Mouse (Mus musculus) myocyte (in vitro differentiated cells): ENCODE data around the gene Wdr6.

Experiments
- MYOD1 ChIP-seq, 3 experiments: IDR thresholded peaks; one replicate each; pipeline ENCODE4 v1.6.1; 2011; ENCODE audit warnings: control low read depth in 2 of 3, low read depth in 2 of 3, mild to moderate bottlenecking in 2 of 3, moderate library complexity in 1 of 3; ENCODE audit not compliant: insufficient read length in 2 of 3, control insufficient read depth in 1 of 3
- POLR2A ChIP-seq: IDR thresholded peaks from one replicate; pipeline ENCODE4 v1.6.1; 2011; ENCODE audit warnings: low read depth, mild to moderate bottlenecking, control low read depth, moderate library complexity; ENCODE audit not compliant: insufficient read length
- USF1 ChIP-seq: IDR thresholded peaks from one replicate; pipeline ENCODE4 v1.6.1; 2011; ENCODE audit warnings: low read depth, mild to moderate bottlenecking, control low read depth, moderate library complexity

DNA sequence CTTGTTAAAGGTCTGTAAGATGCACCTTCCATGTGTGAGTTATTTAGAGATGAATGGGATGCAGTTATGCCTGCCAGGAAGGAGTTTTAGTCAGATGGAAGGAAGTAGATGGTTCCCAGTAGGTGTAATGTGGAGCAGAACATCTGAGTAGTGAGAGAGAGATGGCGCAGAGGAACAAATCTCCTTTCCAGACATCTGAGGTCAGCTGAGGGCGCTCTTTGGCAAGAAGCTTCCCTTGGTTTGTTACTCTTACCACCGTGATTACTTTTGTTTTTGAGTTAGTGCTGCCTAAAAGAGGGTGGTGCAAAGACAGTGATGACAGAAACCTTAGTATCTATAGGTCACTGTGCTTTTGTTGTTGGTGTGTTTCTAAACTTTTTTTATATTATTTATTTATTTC is 53.1 kb downstream of the Wdr6 start:
- TF ChIP-seq MYOD1 (IDR thresholded peaks at IDR 0.05; ENCODE audit: control insufficient read depth in 1 of 3, insufficient read length in 2 of 3, low read depth in 2 of 3) = no peak
- no peak for TF ChIP-seq POLR2A
- TF ChIP-seq USF1 = no peak
